Mouse (Mus musculus) midbrain, embryonic 16.5 days (tissue): ENCODE results near the gene Fkbp15. TPM values are rescaled to one million over a fixed set of nuclear protein-coding genes. Genes with fewer than 3 reads are reported as not detected.

Experiments used
- ATAC-seq: fragments of 200-750 bp; cut with Nextera tagmentation; 2 replicates; pipeline ENCODE4 v1.8.0; 2017; ENCODE audit warnings: moderate TSS enrichment
- H3K27ac ChIP-seq: fragments of 300-500 bp; sonication (generic); 2 replicates; pipeline ENCODE4 v1.5.1; 2014; ENCODE audit warnings: mild to moderate bottlenecking, low read length, mixed read lengths
- H3K27me3 ChIP-seq: fragments of 300-500 bp; sonication (generic); 2 replicates; pipeline ENCODE4 v1.6.1; 2014; ENCODE audit warnings: low read depth, low read length, mixed read lengths; ENCODE audit not compliant: control insufficient read depth, insufficient read depth
- H3K36me3 ChIP-seq: fragments of 300-500 bp; sonication (generic); 2 replicates; pipeline ENCODE4 v1.6.1; 2014; ENCODE audit warnings: mild to moderate bottlenecking, low read length, moderate library complexity, mixed read lengths; ENCODE audit not compliant: control insufficient read depth, insufficient read depth
- H3K4me1 ChIP-seq: fragments of 300-500 bp; sonication (generic); 2 replicates; pipeline ENCODE4 v1.6.1; 2014; ENCODE audit warnings: mild to moderate bottlenecking, low read length, mixed read lengths; ENCODE audit not compliant: control insufficient read depth, insufficient read depth
- H3K4me2 ChIP-seq: fragments of 300-500 bp; sonication (generic); 2 replicates; pipeline ENCODE4 v1.6.1; 2014; ENCODE audit warnings: mild to moderate bottlenecking, low read length, mixed read lengths
- H3K4me3 ChIP-seq: fragments of 300-500 bp; sonication (generic); 2 replicates; pipeline ENCODE4 v1.5.1; 2014; ENCODE audit warnings: low read depth, mild to moderate bottlenecking, low read length, moderate library complexity, mixed read lengths
- H3K9ac ChIP-seq: fragments of 300-500 bp; sonication (generic); 2 replicates; pipeline ENCODE4 v1.6.1; 2014; ENCODE audit warnings: low read depth, low read length, mixed read lengths
- H3K9me3 ChIP-seq: fragments of 300-500 bp; sonication (generic); replicated peaks from 2 replicates; pipeline ENCODE4 v1.6.1; 2014; ENCODE audit warnings: mild to moderate bottlenecking, low read length, mixed read lengths; ENCODE audit not compliant: control insufficient read depth, poor library complexity, severe bottlenecking
- WGBS: fragments of 180-500 bp; shearing (Covaris S2); extraction: QIAGEN DNeasy Blood & Tissue Kit; methylation state at CpG from one replicate; pipeline ENCODE4 v1.1.7; 2014; 5-methylcytosine and 5-hydroxymethylcytosine counted together
- polyA plus RNA-seq: library from polyadenylated mRNA; unstranded; fragments of >200 nt; fragmentation: Nextera tagmentation; extraction: Ambion mirVana; gene quantifications from 2 replicates; pipeline ENCODE4 v1.2.1, GENCODE M21; 2015

Fkbp15 gene
- polyA plus RNA-seq, 1 experiment from 2014 or later: 21.9 TPM

GRCm38 (mm10) chr4:62294741-62295140 is 65.6 kb downstream of the Fkbp15 start:
- H3K27me3 ChIP-seq: no peaks in the 10 kb centered on the region
- H3K9me3 ChIP-seq: no peaks in the 10 kb centered on the region
- ATAC-seq: no peak
- H3K4me2 ChIP-seq: no peak overlapping the region
- H3K36me3 ChIP-seq: peaks cover 8% of the 10 kb centered on the region; the same call in 1 of the 2 replicates
- H3K27ac ChIP-seq: no peak overlapping the region
- H3K9ac ChIP-seq: no peak overlapping the region
- WGBS: 100% methylated on average over 1 of the region's 1 CpGs
- H3K4me3 ChIP-seq: no peak overlapping the region
- H3K4me1 ChIP-seq: no peaks in the 10 kb centered on the region

- 63% methylated on average over 10 of the region's 10 CpGs for WGBS
- Histone ChIP-seq H3K27me3 (no peaks in the 10 kb centered on the region), H3K9ac (no peak overlapping the region), H3K27ac (no peak overlapping the region), H3K36me3 (peaks cover 4% of the 10 kb centered on the region; the same call in 1 of the 2 replicates), H3K4me3 (no peak overlapping the region), H3K4me2 (no peak overlapping the region), H3K9me3 (no peaks in the 10 kb centered on the region), H3K4me1 (no peaks in the 10 kb centered on the region; the same call in 1 of the 2 replicates)
- ATAC-seq: no peak
Observed at GRCm38 (mm10) chr4:62293219-62293861, 67.0 kb downstream of the Fkbp15 start.

GRCm38 (mm10) chr4:62292461-62293180 is 67.7 kb downstream of the Fkbp15 start:
- Histone ChIP-seq H3K9ac (no peak overlapping the region), H3K27me3 (no peaks in the 10 kb centered on the region), H3K9me3 (no peaks in the 10 kb centered on the region), H3K4me3 (no peak overlapping the region), H3K4me2 (no peak overlapping the region), H3K27ac (no peak overlapping the region), H3K36me3 (no peaks in the 10 kb centered on the region; the same call in 1 of the 2 replicates), H3K4me1 (peaks cover 6% of the 10 kb centered on the region)
- ATAC-seq: no peak
- 57% methylated on average over 8 of the region's 8 CpGs for WGBS

GRCm38 (mm10) chr4:62290816-62291505 is 69.4 kb downstream of the Fkbp15 start:
- Histone ChIP-seq H3K27ac (no peak overlapping the region), H3K36me3 (no peaks in the 10 kb centered on the region), H3K9me3 (no peaks in the 10 kb centered on the region), H3K4me2 (no peak overlapping the region), H3K4me1 (peaks cover 12% of the 10 kb centered on the region), H3K9ac (no peak overlapping the region), H3K4me3 (no peak overlapping the region), H3K27me3 (no peaks in the 10 kb centered on the region)
- WGBS: 89% methylated on average over 9 of the region's 9 CpGs
- no peak for ATAC-seq

GRCm38 (mm10) chr4:62289226-62289625 is 71.1 kb downstream of the Fkbp15 start:
- peaks cover 15% of the 10 kb centered on the region for H3K4me1 ChIP-seq
- H3K36me3 ChIP-seq: no peaks in the 10 kb centered on the region
- H3K27me3 ChIP-seq: no peaks in the 10 kb centered on the region
- no peak overlapping the region for H3K4me2 ChIP-seq
- no peak for ATAC-seq
- H3K27ac ChIP-seq: no peak overlapping the region
- 94% methylated on average over 7 of the region's 7 CpGs for whole genome bisulfite sequencing
- no peaks in the 10 kb centered on the region for H3K9me3 ChIP-seq
- H3K4me3 ChIP-seq: no peak overlapping the region
- no peak overlapping the region for H3K9ac ChIP-seq

GRCm38 (mm10) chr4:62286992-62287900 is 73.1 kb downstream of the Fkbp15 start:
- H3K27me3 ChIP-seq: no peaks in the 10 kb centered on the region
- no peaks in the 10 kb centered on the region for H3K36me3 ChIP-seq
- no peaks in the 10 kb centered on the region for H3K9me3 ChIP-seq
- no peak overlapping the region; the same call in 1 of the 2 replicates for H3K27ac ChIP-seq
- peak; percentile 14 for ATAC-seq
- WGBS: 14% methylated on average over 12 of the region's 12 CpGs
- H3K4me3 ChIP-seq: peak overlapping the region; percentile 62
- H3K4me2 ChIP-seq: peak overlapping the region; percentile 58
- H3K9ac ChIP-seq: peak overlapping the region; percentile 64
- H3K4me1 ChIP-seq: peaks cover 15% of the 10 kb centered on the region

- peaks cover 15% of the 10 kb centered on the region for H3K4me1 ChIP-seq
- peak overlapping the region; percentile 64 for H3K9ac ChIP-seq
- under 1% methylated on average over 55 of the region's 55 CpGs for WGBS
- ATAC-seq: peak; percentile 95
- H3K4me3 ChIP-seq: peak overlapping the region; percentile 62
- H3K27ac ChIP-seq: peak overlapping the region; percentile 58
- no peaks in the 10 kb centered on the region for H3K27me3 ChIP-seq
- no peaks in the 10 kb centered on the region for H3K9me3 ChIP-seq
- H3K4me2 ChIP-seq: peak overlapping the region; percentile 58
- H3K36me3 ChIP-seq: no peaks in the 10 kb centered on the region
Observed at GRCm38 (mm10) chr4:62286257-62286991, 73.9 kb downstream of the Fkbp15 start.

GRCm38 (mm10) chr4:62285576-62285975 is 74.8 kb downstream of the Fkbp15 start:
- 78% methylated on average over 8 of the region's 8 CpGs for WGBS
- Histone ChIP-seq H3K4me1 (peaks cover 15% of the 10 kb centered on the region), H3K27me3 (no peaks in the 10 kb centered on the region), H3K9me3 (no peaks in the 10 kb centered on the region), H3K27ac (no peak overlapping the region), H3K4me3 (no peak overlapping the region; the same call in 1 of the 2 replicates), H3K4me2 (peak overlapping the region; percentile 58), H3K9ac (no peak overlapping the region), H3K36me3 (no peaks in the 10 kb centered on the region)
- ATAC-seq: no peak
